Mouse (Mus musculus): ENCODE data around the gene Sirpa.

DNA sequence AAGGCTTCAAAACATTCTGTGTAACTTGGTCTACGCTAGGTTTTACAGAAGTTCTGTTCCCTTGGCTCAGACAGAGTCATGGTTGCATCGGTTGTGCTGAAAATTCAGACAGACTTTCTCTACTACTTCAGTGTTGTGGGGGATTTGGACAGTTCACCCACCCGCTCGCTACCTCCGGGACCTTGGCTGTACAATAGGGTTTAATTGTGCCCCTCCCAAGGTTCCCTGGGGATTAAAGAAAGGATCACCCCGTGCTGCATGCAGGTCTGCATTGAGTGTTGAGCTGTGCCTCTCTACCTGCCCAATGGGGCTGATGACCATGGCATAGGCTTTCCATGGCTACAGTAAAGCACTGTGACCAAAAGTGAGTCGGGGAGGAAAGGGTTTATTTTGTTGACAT lies 39.7 kb downstream of the Sirpa start:
- TF ChIP-seq CTCF (IDR thresholded peaks at IDR 0.05) (no peak), POLR2A (IDR thresholded peaks at IDR 0.05; ENCODE audit: insufficient read depth, low read depth, low read length) (no peak)

All from heart, adult 2 months (tissue).